Mouse (Mus musculus) macrophage (primary cell): ENCODE measurements around the gene Tmprss4. TPM values are rescaled to one million over a fixed set of nuclear protein-coding genes. Genes with fewer than 3 reads are reported as not detected.

ENCODE experiments used
- H3K27ac ChIP-seq: fragments of 350-480 bp; formaldehyde crosslinking; 2 replicates; pipeline ENCODE4 v1.9.0; 2021
- H3K36me3 ChIP-seq: fragments of 350-480 bp; formaldehyde crosslinking; 2 replicates; pipeline ENCODE4 v1.9.0; 2021; ENCODE audit errors: inconsistent target
- H3K4me3 ChIP-seq: fragments of 350-480 bp; formaldehyde crosslinking; 2 replicates; pipeline ENCODE4 v1.9.0; 2021; ENCODE audit errors: inconsistent target
- H3K79me2 ChIP-seq: fragments of 350-480 bp; formaldehyde crosslinking; 2 replicates; pipeline ENCODE4 v1.9.0; 2021; ENCODE audit errors: inconsistent target
- WGBS: methylation state at CpG from one replicate; pipeline ENCODE4 v1.1.7; 2026; ENCODE audit warnings: inconsistent platforms; ENCODE audit not compliant: missing documents; 5-methylcytosine and 5-hydroxymethylcytosine counted together
- polyA plus RNA-seq: library from polyadenylated mRNA; stranded (reverse); fragments of 250-400 nt; gene quantifications from 3 replicates; pipeline ENCODE4 v1.2.4, GENCODE M21; 2018; ENCODE audit warnings: inconsistent platforms

Tmprss4 gene
- polyA plus RNA-seq, 1 experiment from 2014 or later, result 2.1 TPM

- Histone ChIP-seq H3K79me2 (no peaks in the 10 kb centered on the region), H3K36me3 (no peaks in the 10 kb centered on the region), H3K27ac (no peak overlapping the region), H3K4me3 (no peak overlapping the region)
- 75% methylated on average over 5 of the region's 7 CpGs for WGBS
Measured at GRCm38 (mm10) chr9:45136442-45137169, 67.3 kb downstream of the Tmprss4 start.

- Histone ChIP-seq H3K79me2 (no peaks in the 10 kb centered on the region), H3K36me3 (no peaks in the 10 kb centered on the region), H3K4me3 (no peak overlapping the region), H3K27ac (no peak overlapping the region)
- 45% methylated on average over 5 of the region's 5 CpGs for WGBS
Measured at GRCm38 (mm10) chr9:45133484-45134310, 70.2 kb downstream of the Tmprss4 start.

DNA sequence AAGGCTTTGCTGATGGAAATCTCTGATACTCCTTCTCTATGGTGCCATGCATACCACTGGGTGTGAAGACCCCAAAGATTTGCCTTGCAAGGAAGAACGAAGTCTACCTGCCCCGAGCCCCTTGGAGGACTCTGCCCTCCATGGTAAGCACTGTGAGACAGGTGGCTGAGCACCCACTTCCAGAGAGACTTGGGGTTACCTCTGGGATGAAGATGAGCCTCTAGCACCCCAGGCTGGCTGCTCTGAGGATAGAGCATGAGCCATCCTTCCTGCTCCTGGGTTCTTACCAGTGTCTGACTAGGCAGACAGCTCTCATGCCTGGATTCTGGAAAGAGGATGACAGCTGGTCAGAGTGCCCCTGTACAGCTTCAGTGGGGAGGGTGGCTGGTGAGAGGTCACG is 73.8 kb downstream of the Tmprss4 start:
- Histone ChIP-seq H3K4me3 (no peak overlapping the region), H3K27ac (no peak overlapping the region), H3K79me2 (no peaks in the 10 kb centered on the region), H3K36me3 (no peaks in the 10 kb centered on the region)
- WGBS, result 97% methylated on average over 3 of the region's 3 CpGs

DNA sequence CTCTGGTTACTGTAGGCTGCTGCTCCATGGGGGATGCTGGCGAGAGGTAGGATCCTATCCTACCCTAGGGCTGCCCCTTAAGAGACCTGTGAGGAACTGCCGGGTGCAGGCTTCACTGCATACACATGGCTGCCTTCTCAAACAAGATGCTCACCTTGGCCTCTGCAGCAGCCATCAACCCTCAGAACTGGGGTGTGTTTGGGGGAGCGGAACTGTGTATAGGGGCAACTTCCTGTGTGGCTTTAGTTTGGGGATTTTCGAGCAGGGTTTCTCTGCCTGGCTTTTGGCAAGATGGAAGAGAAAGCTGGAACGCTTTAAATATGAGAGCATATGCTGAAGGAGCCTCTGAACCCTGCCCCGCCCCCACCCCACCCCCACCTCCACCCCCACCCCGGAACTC is 77.0 kb downstream of the Tmprss4 start:
- Histone ChIP-seq H3K4me3 (no peak overlapping the region), H3K27ac (no peak overlapping the region), H3K36me3 (no peaks in the 10 kb centered on the region), H3K79me2 (no peaks in the 10 kb centered on the region)
- 23% methylated on average over 6 of the region's 7 CpGs for WGBS

DNA sequence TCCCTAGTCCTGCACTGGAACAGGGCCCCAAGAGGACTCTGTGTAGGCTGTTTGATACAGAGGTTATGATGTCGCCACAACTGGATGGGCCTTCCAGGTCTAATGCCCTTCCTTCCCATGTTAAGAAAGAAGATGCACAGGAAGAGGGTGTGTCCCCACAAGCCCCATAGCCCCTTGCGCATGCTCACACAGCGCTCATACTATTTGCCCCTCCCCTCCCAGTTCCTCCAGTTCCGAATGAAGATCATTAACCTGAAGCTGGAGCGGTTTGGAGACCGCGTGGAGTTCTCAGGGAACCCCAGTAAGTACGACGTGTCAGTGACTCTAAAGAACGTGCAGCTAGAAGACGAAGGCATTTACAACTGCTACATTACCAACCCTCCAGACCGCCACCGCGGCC is 78.7 kb downstream of the Tmprss4 start:
- WGBS, result 82% methylated on average over 14 of the region's 14 CpGs
- no peak overlapping the region for H3K4me3 ChIP-seq

More for the DNA sequence above, 78.7 kb downstream of the Tmprss4 start:
- H3K36me3 ChIP-seq, result no peaks in the 10 kb centered on the region
- no peaks in the 10 kb centered on the region for H3K79me2 ChIP-seq
- H3K27ac ChIP-seq, result no peak overlapping the region

Other genes with a start within 250 kb of the Tmprss4 start
- 25.0 to 37.7 TPM (median 29.2 TPM) in 3 replicates for gene Ube4a, start 238.5 kb downstream of the Tmprss4 start, polyA plus RNA-seq
- 0.14 TPM in 1 of 3 replicates, not detected in the others for gene Cd3g, start 223.7 kb downstream of the Tmprss4 start, polyA plus RNA-seq
- gene Cd3d, start 222.3 kb downstream of the Tmprss4 start, polyA plus RNA-seq, result 0.20 TPM in 1 of 3 replicates, not detected in the others
- gene Cd3e, start 194.5 kb downstream of the Tmprss4 start, polyA plus RNA-seq, result 0.25 TPM in 1 of 3 replicates, not detected in the others
- gene Mpzl2, start 164.3 kb downstream of the Tmprss4 start, polyA plus RNA-seq, result not detected in 3 replicates
- 0.20 to 0.46 TPM (median 0.29 TPM) in 3 replicates for gene Mpzl3, start 148.9 kb downstream of the Tmprss4 start, polyA plus RNA-seq
- 0.38 to 11.1 TPM (median 3.0 TPM) in 3 replicates for gene Jaml, start 124.9 kb downstream of the Tmprss4 start, polyA plus RNA-seq
- 0.06 to 0.18 TPM in 2 of 3 replicates, not detected in the other for gene Scn2b, start 86.3 kb downstream of the Tmprss4 start, polyA plus RNA-seq
- 0.06 TPM in 1 of 3 replicates, not detected in the others for gene Scn4b, start 65.7 kb downstream of the Tmprss4 start, polyA plus RNA-seq
- 0.32 to 0.98 TPM (median 0.83 TPM) in 3 replicates for gene BC049352, start 22.1 kb downstream of the Tmprss4 start, polyA plus RNA-seq
- gene Il10ra, start 65.1 kb upstream of the Tmprss4 start, polyA plus RNA-seq, result 35.9 to 150 TPM (median 72.1 TPM) in 3 replicates
- not detected in 3 replicates for gene Tmprss13, start 115.0 kb upstream of the Tmprss4 start, polyA plus RNA-seq
- not detected in 3 replicates for gene Fxyd6, start 166.1 kb upstream of the Tmprss4 start, polyA plus RNA-seq
- 0.93 to 14.6 TPM (median 1.8 TPM) in 3 replicates for gene Fxyd2, start 195.6 kb upstream of the Tmprss4 start, polyA plus RNA-seq
- gene Dscaml1, start 222.5 kb upstream of the Tmprss4 start, polyA plus RNA-seq, result 0.09 TPM in 1 of 3 replicates, not detected in the others